Mouse (Mus musculus) intestine, postnatal 0 days (tissue): ENCODE results near the gene Abca13. TPM values are rescaled to one million over a fixed set of nuclear protein-coding genes. Genes with fewer than 3 reads are reported as not detected.

Source experiments
- ATAC-seq: fragments of 200-750 bp; cut with Nextera tagmentation; 2 replicates; pipeline ENCODE4 v1.8.0; 2017; ENCODE audit warnings: mild to moderate bottlenecking, moderate TSS enrichment, moderate library complexity
- H3K27ac ChIP-seq: fragments of 300-500 bp; sonication (generic); 2 replicates; pipeline ENCODE4 v1.5.1; 2014; ENCODE audit warnings: mild to moderate bottlenecking, low read depth, low read length, moderate library complexity
- H3K27me3 ChIP-seq: fragments of 300-500 bp; sonication (generic); replicated peaks from 2 replicates; pipeline ENCODE4 v1.6.1; 2014; ENCODE audit warnings: low read length, mixed read lengths; ENCODE audit not compliant: control insufficient read depth, insufficient read depth
- H3K36me3 ChIP-seq: fragments of 300-500 bp; sonication (generic); 2 replicates; pipeline ENCODE4 v1.6.1; 2014; ENCODE audit warnings: mild to moderate bottlenecking, moderate library complexity; ENCODE audit not compliant: control insufficient read depth, insufficient read depth
- H3K4me1 ChIP-seq: fragments of 300-500 bp; sonication (generic); replicated peaks from 2 replicates; pipeline ENCODE4 v1.6.1; 2014; ENCODE audit warnings: antibody characterized with exemption, low read length, mixed read lengths; ENCODE audit not compliant: control insufficient read depth, insufficient read depth
- H3K4me2 ChIP-seq: fragments of 300-500 bp; sonication (generic); replicated peaks from 2 replicates; pipeline ENCODE4 v1.6.1; 2014; ENCODE audit warnings: low read depth, mild to moderate bottlenecking, moderate library complexity
- H3K4me3 ChIP-seq: fragments of 300-500 bp; sonication (generic); 2 replicates; pipeline ENCODE4 v1.5.1; 2014; ENCODE audit warnings: low read depth, low read length
- H3K9ac ChIP-seq: fragments of 300-500 bp; sonication (generic); 2 replicates; pipeline ENCODE4 v1.6.1; 2014; ENCODE audit warnings: mild to moderate bottlenecking, low read depth, low read length
- H3K9me3 ChIP-seq: fragments of 300-500 bp; sonication (generic); 2 replicates; pipeline ENCODE4 v1.6.1; 2016; ENCODE audit warnings: mixed run types; ENCODE audit not compliant: control insufficient read depth
- CTCF ChIP-seq: sonication (generic); IDR thresholded peaks from 2 replicates; pipeline ENCODE4 v1.5.1; 2016; ENCODE audit warnings: low read depth, mild to moderate bottlenecking, control low read depth, antibody characterized with exemption, moderate library complexity
- WGBS: fragments of 180-500 bp; shearing (Covaris S2); extraction: QIAGEN DNeasy Blood & Tissue Kit; methylation state at CpG from one replicate; pipeline ENCODE4 v1.1.7; 2014; 5-methylcytosine and 5-hydroxymethylcytosine counted together
- polyA plus RNA-seq: library from polyadenylated mRNA; unstranded; fragments of >200 nt; fragmentation: Nextera tagmentation; extraction: Ambion mirVana; gene quantifications from 2 replicates; pipeline ENCODE4 v1.2.1, GENCODE M21; 2015

Gene Abca13
- polyA plus RNA-seq, 1 experiment from 2014 or later: 0.86 TPM

DNA sequence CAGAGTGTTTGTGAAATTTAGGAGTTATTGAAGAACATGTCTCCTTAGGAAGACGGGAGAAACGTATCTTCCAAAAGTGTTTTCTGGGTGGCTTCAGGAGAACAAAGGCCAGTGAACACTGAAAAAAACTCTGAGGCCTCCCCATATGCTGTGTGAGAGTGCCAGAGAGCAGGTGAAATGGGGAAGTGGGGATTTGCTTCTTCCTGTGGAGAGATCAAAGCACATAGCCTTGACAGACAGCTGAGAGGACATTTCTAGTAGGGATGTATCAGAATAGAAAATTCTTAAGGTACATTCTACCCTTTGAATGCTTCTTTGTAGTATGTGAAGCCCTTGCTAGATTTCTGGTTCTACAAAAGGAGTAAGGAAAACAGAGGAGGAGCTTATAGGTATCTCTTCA is 424.4 kb downstream of the Abca13 start:
- Histone ChIP-seq H3K4me2 (no peak overlapping the region), H3K36me3 (no peaks in the 10 kb centered on the region), H3K4me3 (no peak overlapping the region), H3K9ac (no peak overlapping the region), H3K9me3 (no peaks in the 10 kb centered on the region), H3K4me1 (no peaks in the 10 kb centered on the region), H3K27me3 (no peaks in the 10 kb centered on the region), H3K27ac (no peak overlapping the region)
- 84% methylated on average over 2 of the region's 2 CpGs for WGBS
- TF ChIP-seq CTCF: no peak
- no peak for ATAC-seq

DNA sequence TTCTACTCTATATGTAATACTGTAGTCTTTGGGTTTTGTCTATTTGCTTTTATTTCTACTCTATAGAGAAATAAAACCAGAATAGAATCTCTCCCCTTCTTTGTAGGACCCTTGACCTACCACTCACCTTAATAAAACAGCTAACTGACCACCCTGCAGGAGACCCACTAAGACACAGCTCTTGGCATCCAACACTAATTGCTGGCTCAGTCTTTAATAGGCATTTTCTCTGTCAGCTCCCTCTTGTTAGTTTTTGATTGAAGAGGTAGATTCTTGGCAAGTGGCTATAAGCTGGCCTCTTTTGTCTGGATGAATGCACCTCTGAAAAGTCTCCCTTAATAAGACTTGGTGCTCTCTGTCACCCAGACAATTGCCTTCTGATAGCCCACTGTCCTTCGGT is 424.9 kb downstream of the Abca13 start:
- Histone ChIP-seq H3K9ac (no peak overlapping the region), H3K27ac (no peak overlapping the region), H3K4me3 (no peak overlapping the region), H3K36me3 (no peaks in the 10 kb centered on the region), H3K4me2 (no peak overlapping the region), H3K4me1 (no peaks in the 10 kb centered on the region), H3K9me3 (no peaks in the 10 kb centered on the region), H3K27me3 (no peaks in the 10 kb centered on the region)
- TF ChIP-seq CTCF: no peak
- no peak for ATAC-seq
- WGBS: 98% methylated on average over 1 of the region's 1 CpGs

DNA sequence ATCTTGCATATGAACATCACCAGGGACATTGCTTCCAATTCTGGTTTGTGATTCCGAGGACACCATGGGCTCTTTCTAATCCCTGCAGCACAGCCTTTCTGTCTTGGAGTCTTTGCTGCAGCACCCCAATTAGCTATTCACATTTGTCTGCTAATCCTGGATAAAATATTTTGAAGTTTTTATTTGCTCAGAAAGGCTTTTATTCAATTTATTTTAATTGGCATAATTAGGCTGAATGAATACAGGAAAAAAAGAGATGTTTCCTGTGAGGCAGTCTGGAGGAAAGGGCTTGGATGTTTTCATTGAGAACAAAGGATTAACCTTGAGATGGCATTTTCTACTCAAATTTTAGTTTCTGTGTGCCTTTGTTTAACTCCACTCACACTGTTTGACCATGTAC is 428.2 kb downstream of the Abca13 start:
- 77% methylated on average over 1 of the region's 1 CpGs for WGBS

DNA sequence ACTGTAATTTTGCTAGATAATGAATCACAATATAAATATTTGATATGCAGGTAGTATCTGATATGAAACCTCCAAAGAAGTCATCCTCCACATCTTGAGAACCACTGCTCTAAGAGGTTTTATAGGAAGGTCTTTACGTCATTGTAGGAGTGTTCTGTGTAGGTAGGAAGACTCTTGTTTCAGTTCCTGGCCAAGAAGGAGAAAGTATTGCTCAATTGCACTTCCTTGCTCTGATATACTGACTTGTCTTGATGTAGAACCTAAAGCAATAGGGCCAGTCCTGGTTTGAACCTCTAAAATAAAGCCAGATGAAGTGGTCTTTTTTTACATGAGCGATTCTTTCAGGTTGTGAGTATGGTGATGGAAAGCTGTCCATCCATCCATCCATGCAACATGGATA is 431.1 kb downstream of the Abca13 start:
- no peaks in the 10 kb centered on the region for H3K9me3 ChIP-seq
- ATAC-seq: no peak
- no peak overlapping the region for H3K27ac ChIP-seq
- no peak for TF ChIP-seq CTCF
- H3K4me1 ChIP-seq: no peaks in the 10 kb centered on the region
- 80% methylated on average over 2 of the region's 2 CpGs for WGBS
- no peak overlapping the region for H3K9ac ChIP-seq
- no peaks in the 10 kb centered on the region for H3K27me3 ChIP-seq
- no peak overlapping the region for H3K4me2 ChIP-seq
- no peaks in the 10 kb centered on the region for H3K36me3 ChIP-seq
- H3K4me3 ChIP-seq: no peak overlapping the region

More for the DNA sequence above, 428.2 kb downstream of the Abca13 start:
- TF ChIP-seq CTCF: no peak
- ATAC-seq: no peak
- H3K4me3 ChIP-seq: no peak overlapping the region
- H3K27ac ChIP-seq: no peak overlapping the region
- H3K9ac ChIP-seq: no peak overlapping the region
- H3K4me1 ChIP-seq: no peaks in the 10 kb centered on the region
- no peaks in the 10 kb centered on the region for H3K9me3 ChIP-seq
- no peaks in the 10 kb centered on the region for H3K27me3 ChIP-seq
- H3K36me3 ChIP-seq: no peaks in the 10 kb centered on the region
- no peak overlapping the region for H3K4me2 ChIP-seq

DNA sequence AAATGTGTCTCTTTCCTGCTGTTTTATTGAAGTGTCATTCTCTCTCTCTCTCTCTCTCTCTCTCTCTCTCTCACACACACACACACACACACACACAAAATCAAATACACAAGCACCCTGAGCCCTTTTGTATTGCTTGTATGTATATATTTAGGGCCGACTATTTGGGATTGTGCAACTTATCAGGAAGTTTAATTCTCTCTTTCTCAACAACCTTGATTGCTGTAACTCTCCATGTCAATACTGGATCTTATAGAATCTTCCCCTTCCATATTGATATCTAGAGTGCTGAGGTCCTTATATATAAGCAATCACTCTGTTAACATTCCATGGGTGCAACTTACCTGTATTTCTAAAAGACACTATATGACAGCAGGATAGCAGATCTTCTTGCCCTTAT is 433.0 kb downstream of the Abca13 start:
- Histone ChIP-seq H3K9me3 (no peaks in the 10 kb centered on the region), H3K27me3 (no peaks in the 10 kb centered on the region), H3K4me1 (no peaks in the 10 kb centered on the region), H3K4me3 (no peak overlapping the region), H3K36me3 (no peaks in the 10 kb centered on the region), H3K4me2 (no peak overlapping the region), H3K9ac (no peak overlapping the region), H3K27ac (no peak overlapping the region)
- ATAC-seq: no peak
- no peak for TF ChIP-seq CTCF
- 50% methylated on average over 1 of the region's 1 CpGs for WGBS

DNA sequence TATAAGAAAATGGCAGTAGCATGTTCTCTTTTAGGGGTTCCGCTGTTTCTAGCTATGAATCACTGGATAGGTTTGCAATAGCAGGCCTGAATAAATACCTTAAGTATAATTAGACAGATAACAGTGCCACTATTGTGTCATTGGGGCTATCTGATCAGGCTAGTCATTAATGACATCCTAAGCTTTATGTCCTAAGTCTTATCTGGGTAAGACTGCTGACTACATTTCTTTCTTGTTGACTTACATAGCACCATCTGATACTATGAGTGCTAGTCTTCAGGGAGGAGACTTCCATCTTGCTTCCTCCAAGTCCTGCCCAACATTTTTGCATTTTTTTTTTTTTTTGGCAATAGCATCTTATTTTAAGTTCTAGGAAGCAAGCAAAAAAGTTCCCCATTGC is 434.1 kb downstream of the Abca13 start:
- peak; percentile 92 for ATAC-seq
- WGBS: 53% methylated on average over 1 of the region's 1 CpGs
- TF ChIP-seq CTCF: no peak

DNA sequence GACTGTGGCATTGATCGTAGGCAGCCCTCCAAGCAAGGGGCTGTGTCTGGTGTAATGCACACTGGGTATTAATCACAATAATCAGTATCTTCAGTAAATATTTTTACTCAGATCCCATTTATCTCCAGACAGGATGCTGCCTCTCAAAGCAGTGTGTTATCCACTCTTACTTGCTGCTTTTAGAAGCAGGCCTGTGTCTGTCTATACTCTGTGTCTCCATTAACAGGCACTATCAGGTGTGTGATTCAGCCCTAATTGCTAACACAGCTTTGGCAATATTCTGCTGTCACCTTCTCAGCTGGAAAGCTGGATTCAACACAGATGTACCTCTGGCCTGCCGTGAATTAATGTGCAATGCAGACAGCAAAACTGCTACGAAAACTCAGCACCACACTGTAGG is 455.5 kb downstream of the Abca13 start:
- no peak for TF ChIP-seq CTCF
- ATAC-seq: no peak
- H3K36me3 ChIP-seq: no peaks in the 10 kb centered on the region
- H3K27ac ChIP-seq: no peak overlapping the region
- no peak overlapping the region for H3K4me3 ChIP-seq
- 70% methylated on average over 3 of the region's 3 CpGs for WGBS
- no peak overlapping the region for H3K4me2 ChIP-seq
- H3K4me1 ChIP-seq: no peaks in the 10 kb centered on the region
- no peak overlapping the region for H3K9ac ChIP-seq
- H3K27me3 ChIP-seq: no peaks in the 10 kb centered on the region
- H3K9me3 ChIP-seq: no peaks in the 10 kb centered on the region

More for the DNA sequence above, 434.1 kb downstream of the Abca13 start:
- no peaks in the 10 kb centered on the region for H3K27me3 ChIP-seq
- H3K4me1 ChIP-seq: no peaks in the 10 kb centered on the region
- H3K9ac ChIP-seq: no peak overlapping the region
- no peak overlapping the region for H3K4me3 ChIP-seq
- H3K27ac ChIP-seq: no peak overlapping the region
- H3K9me3 ChIP-seq: no peaks in the 10 kb centered on the region
- H3K4me2 ChIP-seq: no peak overlapping the region
- H3K36me3 ChIP-seq: no peaks in the 10 kb centered on the region
